Mouse (Mus musculus) adrenal gland, adult (tissue): ENCODE results near the gene Fam13a.

ENCODE experiments used
- DNase-seq, 2 experiments: peaks; one replicate each; pipeline ENCODE4 v3.0.0; 2022 to 2023; ENCODE audit warnings: low spot score in 1 of 2; ENCODE audit not compliant: inconsistent age in 2 of 2

Fam13a gene

GRCm38 (mm10) chr6:59004630-59005029 is 19.7 kb downstream of the Fam13a start:
- no peak for DNase-seq

GRCm38 (mm10) chr6:58999044-58999453 is 25.3 kb downstream of the Fam13a start:
- DNase-seq: peak; percentile 12 to 61

- DNase-seq: no peak
Observed at GRCm38 (mm10) chr6:58998528-58998927, 25.8 kb downstream of the Fam13a start.

GRCm38 (mm10) chr6:58989149-58989548 is 35.2 kb downstream of the Fam13a start:
- DNase-seq: no peak

GRCm38 (mm10) chr6:58988706-58989105 is 35.6 kb downstream of the Fam13a start:
- no peak for DNase-seq

GRCm38 (mm10) chr6:58987166-58987565 is 37.2 kb downstream of the Fam13a start:
- no peak for DNase-seq

- DNase-seq: no peak
Observed at GRCm38 (mm10) chr6:58985186-58985585, 39.2 kb downstream of the Fam13a start.

GRCm38 (mm10) chr6:58975249-58975648 is 49.1 kb downstream of the Fam13a start:
- no peak for DNase-seq

- DNase-seq: no peak
Observed at GRCm38 (mm10) chr6:58974428-58974827, 49.9 kb downstream of the Fam13a start.

GRCm38 (mm10) chr6:58972873-58973272 is 51.5 kb downstream of the Fam13a start:
- no peak for DNase-seq

GRCm38 (mm10) chr6:58968272-58968671 is 56.1 kb downstream of the Fam13a start:
- peak; percentile 55 to 71 for DNase-seq

GRCm38 (mm10) chr6:58965071-58965831 is 59.1 kb downstream of the Fam13a start:
- no peak for DNase-seq

GRCm38 (mm10) chr6:58964565-58964964 is 59.8 kb downstream of the Fam13a start:
- no peak for DNase-seq

- no peak for DNase-seq
Observed at GRCm38 (mm10) chr6:58964091-58964490, 60.3 kb downstream of the Fam13a start.

- DNase-seq: no peak
Observed at GRCm38 (mm10) chr6:58962691-58963090, 61.7 kb downstream of the Fam13a start.

GRCm38 (mm10) chr6:58960523-58960922 is 63.8 kb downstream of the Fam13a start:
- DNase-seq: no peak

- DNase-seq: peak in 1 of 2 experiments; percentile 53
Observed at GRCm38 (mm10) chr6:58951128-58951992, 73.0 kb downstream of the Fam13a start.

- no peak for DNase-seq
Observed at GRCm38 (mm10) chr6:58950410-58950809, 73.9 kb downstream of the Fam13a start.

- no peak for DNase-seq
Observed at GRCm38 (mm10) chr6:58946840-58947239, 77.5 kb downstream of the Fam13a start.

- DNase-seq: no peak
Observed at GRCm38 (mm10) chr6:58946246-58946645, 78.1 kb downstream of the Fam13a start.

GRCm38 (mm10) chr6:58943958-58944357 is 80.4 kb downstream of the Fam13a start:
- DNase-seq: no peak

GRCm38 (mm10) chr6:58942276-58942675 is 82.1 kb downstream of the Fam13a start:
- DNase-seq: no peak
